ENCODE assay signal across 8 mouse cellular contexts in genomic region chr9:61377706-61378479, GRCm38 (mm10). TPM values are rescaled to one million over a fixed set of nuclear protein-coding genes. Genes with fewer than 3 reads are reported as not detected.
A peak's percentile ranks its signal among the peaks of the same experiment; 100 is the strongest.
DNase-seq lines count a peak whose midpoint lies in the region; ATAC-seq and TF ChIP-seq lines count a peak whose summit lies in the region.

No protein-coding gene starts in this region.

- WGBS in hindbrain, postnatal 0 days: 26% methylated on average over 9 of the region's 9 CpGs
- WGBS in macrophage (ENCODE audit: missing documents): 70% methylated on average over 8 of the region's 9 CpGs

- peaks cover 87% of the 10 kb centered on the region for H3K4me1 ChIP-seq in E14TG2a.4 (replicated peaks; ENCODE audit: low read depth, low read length)
- H3K4me1 ChIP-seq in hindbrain, postnatal 0 days (ENCODE audit: insufficient read depth, low read length): peaks cover 59% of the 10 kb centered on the region

- no peak overlapping the region for H3K27ac ChIP-seq in hindbrain, postnatal 0 days
- H3K27ac ChIP-seq in macrophage: peak overlapping the region; percentile 38

- TF ChIP-seq CTCF in E14TG2a.4 (conservative IDR thresholded peaks at IDR 0.05; ENCODE audit: low read length): no peak
- TF ChIP-seq CTCF in hindbrain, postnatal 0 days (IDR thresholded peaks at IDR 0.05; ENCODE audit: low read depth): no peak

- ATAC-seq in hindbrain, postnatal 0 days: no peak
- no peak for ATAC-seq in cerebellum, adult (ENCODE audit: insufficient number of reproducible peaks, low FRiP score, low TSS enrichment)

- peaks cover 86% of the 10 kb centered on the region for H3K79me2 ChIP-seq in macrophage (ENCODE audit: inconsistent target)

- H3K36me3 ChIP-seq in E14TG2a.4 (ENCODE audit: insufficient read depth, low read length) (peaks cover 81% of the 10 kb centered on the region), macrophage (ENCODE audit: inconsistent target) (no peaks in the 10 kb centered on the region)
- no peaks in the 10 kb centered on the region for H3K36me3 ChIP-seq in hindbrain, postnatal 0 days (ENCODE audit: insufficient read depth, low read length)

- H3K4me2 ChIP-seq in hindbrain, postnatal 0 days (ENCODE audit: low read depth, low read length): peak overlapping the region; percentile 75

- DNase-seq in adipocyte (ENCODE audit: low spot score): peak; percentile 33
- DNase-seq in hindbrain, postnatal 0 days (ENCODE audit: low spot score): peak; percentile 46
- DNase-seq in yolk sac, embryonic 10.5 days (ENCODE audit: low spot score): peak; percentile 69
- no peak for DNase-seq in cerebellum, adult 8-10 months
- no peak for DNase-seq in cerebellum, postnatal 10 days

- H3K27me3 ChIP-seq in E14TG2a.4 (ENCODE audit: insufficient read depth, low read length): peaks cover 15% of the 10 kb centered on the region
- H3K27me3 ChIP-seq in hindbrain, postnatal 0 days (ENCODE audit: insufficient read depth, low read length): no peaks in the 10 kb centered on the region

- no peaks in the 10 kb centered on the region for H3K9me3 ChIP-seq in E14TG2a.4 (ENCODE audit: low read length)
- no peaks in the 10 kb centered on the region for H3K9me3 ChIP-seq in hindbrain, postnatal 0 days (ENCODE audit: low read length)

- peak overlapping the region; percentile 47 for H3K4me3 ChIP-seq in E14TG2a.4 (replicated peaks; ENCODE audit: low read length)
- H3K4me3 ChIP-seq in hindbrain, postnatal 0 days (ENCODE audit: low read length): peak overlapping the region; percentile 18
- no peak overlapping the region for H3K4me3 ChIP-seq in macrophage (ENCODE audit: inconsistent target)

- no peak overlapping the region; the same call in 1 of the 2 replicates for H3K9ac ChIP-seq in hindbrain, postnatal 0 days (replicated peaks; ENCODE audit: low read length)

RNA-seq across cellular contexts. Expression of gene Tle3, which starts 5.7 kb away (rescaled TPM):
- 74.1 and 81.3 TPM in 2 replicates for total RNA-seq in hindbrain, postnatal 0 days (2014; rRNA removed)
- 15.5 and 17.7 TPM in 2 replicates for polyA plus RNA-seq in hindbrain, postnatal 0 days (2015; fragmentation: Nextera tagmentation; extraction: Ambion mirVana)
- 100 to 1,000 TPM in 13 of 26 experiments, 10 to 100 TPM in 13; 45.3 to 345 (median 100) TPM for total RNA-seq in macrophage (2018; cell fraction: chromatin; rRNA removed)
- 10 to 100 TPM; 27.7 to 77.5 (median 41.6) TPM for total RNA-seq in macrophage (2018; cell fraction: cytosol; rRNA removed)
- 100 to 1,000 TPM in 4 of 26 experiments, 10 to 100 TPM in 22; 59.9 to 295 (median 75.3) TPM for total RNA-seq in macrophage (2018; cell fraction: nucleus; rRNA removed)
- polyA plus RNA-seq in macrophage (2018): 31.3 to 59.0 TPM (median 39.4 TPM) in 3 replicates

Comparison
In these comparisons a context has a peak if more than half of its experiments do, and no peak if none do; other contexts are left out.
1. DNase-seq: peak in adipocyte (single experiment), hindbrain, postnatal 0 days (single experiment) and yolk sac, embryonic 10.5 days (single experiment); none in cerebellum, adult 8-10 months (single experiment) and cerebellum, postnatal 10 days (0 of 2).